Mouse (Mus musculus) kidney, adult 8-10 months (tissue): ENCODE measurements at regions not wholly inside any gene's neighbourhood (a gene's known extent, or its start where the extent isn't known, plus 50 kb on each side); places are given as distances from the start of the nearest gene placed in this dataset.
"Not testable (repeated sequence)": the region's sequence is repeated elsewhere in the genome, so short reads cannot be mapped to it uniquely, and the experiment has no call there.

ENCODE experiments used
- DNase-seq, 2 experiments: peaks; one replicate each; pipeline ENCODE4 v3.0.0; 2022

DNA sequence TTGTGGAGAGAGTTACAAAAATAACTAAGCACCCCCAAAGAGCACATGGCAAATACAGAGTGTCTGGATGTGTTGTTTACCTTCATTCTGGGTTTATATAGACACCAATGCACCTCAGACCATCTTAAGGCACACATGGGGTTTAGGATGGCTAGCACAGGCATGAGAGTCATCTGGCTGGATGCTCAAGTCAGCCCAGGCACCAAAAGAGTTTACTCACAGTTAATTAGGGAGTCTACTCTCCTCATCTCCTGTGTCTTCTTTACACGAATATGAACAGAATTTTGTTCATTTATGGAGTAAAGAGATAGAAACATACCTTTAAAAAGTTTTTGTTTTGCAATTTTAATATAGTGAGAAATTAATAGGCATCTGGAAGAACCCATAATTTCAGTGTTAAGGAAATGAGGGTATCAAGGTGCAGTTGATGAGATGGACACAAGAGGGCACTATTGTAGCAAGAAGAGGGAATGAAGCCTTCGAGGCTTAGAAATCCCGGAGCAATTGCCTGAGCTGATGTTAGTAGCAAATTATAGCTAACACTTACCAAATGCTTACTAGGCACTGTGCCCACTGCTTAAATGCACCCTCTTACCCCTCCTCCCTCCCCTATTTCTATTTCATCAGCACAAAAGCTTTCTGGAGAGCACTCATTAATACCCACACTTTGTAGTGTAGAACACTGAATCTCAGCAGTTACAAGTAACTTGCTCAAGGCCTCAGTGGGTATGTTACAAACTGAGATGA lies 174.6 kb downstream of the Eepd1 start:
- peak; percentile 3 to 27 for DNase-seq

DNA sequence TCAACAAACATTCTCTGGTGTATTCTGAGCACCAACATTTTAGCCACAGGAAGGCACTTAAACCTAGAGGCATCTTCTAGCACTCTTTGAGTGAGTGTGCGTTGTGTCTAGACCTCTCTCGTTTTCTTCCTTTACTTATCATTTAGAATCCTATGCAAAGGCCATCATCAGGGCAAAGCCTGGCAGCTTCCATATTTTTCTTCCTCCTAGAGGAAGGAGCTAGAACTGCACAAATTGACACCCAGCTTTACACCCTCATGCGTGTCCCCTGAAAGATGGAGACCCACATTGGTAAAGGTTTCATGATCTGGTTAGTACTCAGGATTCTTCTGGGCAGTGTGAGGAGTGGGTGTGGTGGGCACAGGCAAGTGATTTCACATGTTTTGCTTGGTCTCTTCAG lies 175.2 kb downstream of the Eepd1 start:
- no peak for DNase-seq

DNA sequence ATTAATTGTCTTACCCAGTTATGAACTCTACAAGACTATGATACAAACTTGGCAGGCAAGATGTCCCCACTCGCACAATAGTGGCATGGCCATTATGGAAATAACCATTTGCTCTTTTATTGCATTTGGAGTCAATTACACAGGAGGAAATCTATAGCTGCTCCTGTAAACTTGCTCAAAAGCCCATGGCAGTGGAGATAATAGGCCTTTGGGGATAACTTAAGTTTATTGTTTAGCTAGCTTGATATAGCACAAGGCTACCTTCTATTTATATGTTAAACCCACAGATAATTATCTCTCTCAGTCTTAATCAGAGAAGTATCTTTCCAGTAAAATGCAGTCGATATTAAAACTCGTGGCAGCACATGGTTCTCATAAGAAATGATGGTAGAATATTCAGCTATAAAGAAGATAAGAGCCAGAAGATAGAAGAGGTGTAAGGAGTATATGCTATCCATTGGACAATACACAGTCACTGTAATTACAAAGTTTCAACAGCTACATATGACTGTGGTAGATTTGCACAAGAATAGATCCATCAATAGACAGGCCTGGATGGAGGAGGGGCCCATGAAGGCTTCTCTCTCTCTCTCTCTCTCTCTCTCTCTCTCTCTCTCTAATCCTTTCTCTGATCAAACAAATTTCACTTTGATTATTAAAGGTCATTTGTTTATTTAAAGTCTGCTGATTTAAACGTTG lies 202.4 kb downstream of the Eepd1 start:
- DNase-seq, result no peak

DNA sequence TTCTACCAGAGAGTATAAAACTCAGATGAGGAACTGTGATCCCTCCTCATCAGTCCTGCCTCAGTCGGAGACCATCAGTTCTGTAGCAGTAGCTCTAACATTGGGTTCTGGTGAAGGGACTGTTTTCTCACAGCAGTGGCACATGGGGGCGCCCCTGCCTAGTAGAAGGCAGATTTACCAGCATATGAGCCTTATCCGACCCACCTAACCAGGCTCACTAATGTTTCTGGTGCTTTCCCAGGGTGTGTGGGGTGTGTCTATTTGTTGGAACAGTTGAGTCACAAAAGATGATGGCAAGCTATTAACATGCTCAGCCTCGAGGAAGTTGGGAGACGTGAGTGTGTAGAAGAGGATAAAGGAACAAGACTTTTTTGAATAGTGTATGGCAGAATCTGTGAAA lies 212.3 kb downstream of the Eepd1 start:
- DNase-seq, result peak in 1 of 2 experiments; percentile 6

DNA sequence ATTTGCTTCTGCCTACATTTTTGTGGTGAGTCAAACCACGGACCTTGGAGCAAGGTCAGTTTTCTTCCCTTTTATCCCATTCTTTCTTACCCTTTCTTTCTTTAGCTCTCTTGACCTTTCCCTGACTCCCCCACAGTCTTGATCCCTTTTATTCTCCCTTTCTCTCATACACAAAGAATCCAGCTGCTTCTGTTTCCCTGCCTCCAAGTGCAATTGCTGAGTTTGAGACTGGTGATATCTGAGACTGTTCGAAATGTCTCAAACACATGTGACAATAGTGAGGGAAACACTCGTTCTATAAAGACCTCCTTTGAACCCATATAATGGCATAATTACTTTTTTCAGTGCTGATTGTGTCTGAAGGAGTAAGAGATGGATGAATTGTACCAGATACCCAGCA lies 213.7 kb downstream of the Eepd1 start:
- no peak for DNase-seq

DNA sequence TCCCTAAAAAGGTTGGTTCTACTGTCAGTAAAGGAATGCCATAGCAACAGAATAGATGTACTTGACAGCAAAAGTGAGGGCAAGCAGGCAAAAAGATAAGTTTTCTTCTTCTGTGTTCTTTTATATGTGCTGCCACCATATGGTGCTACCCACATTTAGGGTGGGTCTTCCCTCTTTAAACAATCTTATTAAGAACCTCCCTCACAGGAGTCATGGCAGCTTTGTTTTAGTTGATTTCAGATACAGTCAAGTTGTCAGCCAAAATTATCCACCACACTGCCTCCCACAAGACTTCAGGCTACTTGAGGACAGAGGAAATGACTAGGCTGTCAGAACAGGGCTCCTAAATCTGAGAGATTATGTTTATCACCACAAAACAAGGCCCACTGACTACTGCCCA lies 232.3 kb downstream of the Eepd1 start:
- DNase-seq, result no peak

DNA sequence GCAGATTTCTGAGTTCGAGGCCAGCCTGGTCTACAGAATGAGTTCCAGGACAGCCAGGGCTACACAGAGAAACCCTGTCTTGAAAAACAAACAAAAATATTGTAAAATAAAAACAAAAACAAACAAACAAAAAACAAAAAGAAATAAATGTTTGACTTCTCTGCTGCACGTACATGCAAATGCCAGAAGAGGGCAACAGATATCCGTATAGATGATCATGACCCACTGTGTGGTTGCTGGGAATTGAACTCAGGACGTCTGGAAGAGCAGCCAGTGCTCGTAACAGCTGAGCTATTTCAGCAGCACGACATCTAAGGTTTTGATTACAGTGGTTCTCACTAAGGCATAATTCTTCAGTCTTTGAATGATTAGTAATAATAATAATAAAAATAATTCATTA lies 262.8 kb downstream of the Eepd1 start:
- no peak for DNase-seq

DNA sequence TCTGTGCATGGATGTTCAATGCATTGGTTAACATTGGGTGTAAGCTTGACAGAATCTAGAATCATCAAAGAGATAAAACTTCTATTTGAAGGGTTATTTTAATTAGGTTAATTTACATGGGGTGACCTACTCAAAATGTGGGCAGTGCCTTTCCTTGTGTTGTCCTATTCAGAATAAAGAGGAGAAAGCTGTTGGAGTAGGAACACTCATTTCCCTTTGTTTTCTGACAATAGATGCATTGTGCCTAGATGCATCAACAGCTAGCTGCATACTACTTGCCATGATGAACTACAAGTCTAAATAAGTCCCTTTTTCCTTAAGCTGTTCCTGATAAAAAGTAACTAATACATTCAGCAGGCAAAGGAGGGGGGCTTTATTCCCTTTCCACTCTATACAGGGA lies 269.8 kb downstream of the Eepd1 start:
- DNase-seq, result no peak

DNA sequence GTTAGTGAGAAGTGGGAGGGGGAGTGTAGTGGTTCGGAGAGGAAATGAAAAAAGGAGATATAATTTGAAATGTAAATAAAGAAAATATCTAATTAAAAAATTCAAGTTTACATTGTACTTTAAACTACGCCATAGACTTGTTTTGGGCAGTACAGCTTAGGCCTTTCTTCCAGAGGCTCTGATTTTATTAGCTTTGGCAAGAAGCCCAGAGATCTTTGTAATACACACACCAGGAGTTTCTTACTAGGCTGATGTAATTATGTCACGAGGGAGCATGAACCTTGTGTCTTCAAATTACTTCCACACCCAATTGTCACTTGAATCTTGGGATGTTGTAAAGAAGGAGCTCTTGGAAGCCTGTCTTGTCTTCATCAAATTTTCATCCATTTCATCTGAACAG lies 292.6 kb downstream of the Eepd1 start:
- peak in 1 of 2 experiments; percentile 2 for DNase-seq

DNA sequence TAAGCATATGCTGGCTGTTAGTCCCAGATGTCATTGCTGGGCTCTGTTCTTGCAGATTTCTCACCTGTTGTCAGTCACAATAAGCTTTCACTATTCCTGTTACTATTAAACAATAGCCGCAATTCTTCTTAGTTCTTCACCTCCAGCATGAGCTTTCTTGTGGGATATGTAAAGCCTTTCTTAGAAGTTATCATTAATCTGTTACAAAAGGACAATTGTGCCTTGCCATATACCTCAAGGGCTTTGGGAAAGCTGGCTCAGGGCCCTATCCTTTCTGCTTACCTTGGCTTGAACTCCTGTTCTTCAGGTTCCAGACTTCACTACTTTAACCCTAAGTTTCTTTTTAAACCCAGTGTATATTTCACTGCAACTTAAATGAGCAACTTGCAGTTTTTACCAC lies 301.3 kb downstream of the Eepd1 start:
- no peak for DNase-seq

DNA sequence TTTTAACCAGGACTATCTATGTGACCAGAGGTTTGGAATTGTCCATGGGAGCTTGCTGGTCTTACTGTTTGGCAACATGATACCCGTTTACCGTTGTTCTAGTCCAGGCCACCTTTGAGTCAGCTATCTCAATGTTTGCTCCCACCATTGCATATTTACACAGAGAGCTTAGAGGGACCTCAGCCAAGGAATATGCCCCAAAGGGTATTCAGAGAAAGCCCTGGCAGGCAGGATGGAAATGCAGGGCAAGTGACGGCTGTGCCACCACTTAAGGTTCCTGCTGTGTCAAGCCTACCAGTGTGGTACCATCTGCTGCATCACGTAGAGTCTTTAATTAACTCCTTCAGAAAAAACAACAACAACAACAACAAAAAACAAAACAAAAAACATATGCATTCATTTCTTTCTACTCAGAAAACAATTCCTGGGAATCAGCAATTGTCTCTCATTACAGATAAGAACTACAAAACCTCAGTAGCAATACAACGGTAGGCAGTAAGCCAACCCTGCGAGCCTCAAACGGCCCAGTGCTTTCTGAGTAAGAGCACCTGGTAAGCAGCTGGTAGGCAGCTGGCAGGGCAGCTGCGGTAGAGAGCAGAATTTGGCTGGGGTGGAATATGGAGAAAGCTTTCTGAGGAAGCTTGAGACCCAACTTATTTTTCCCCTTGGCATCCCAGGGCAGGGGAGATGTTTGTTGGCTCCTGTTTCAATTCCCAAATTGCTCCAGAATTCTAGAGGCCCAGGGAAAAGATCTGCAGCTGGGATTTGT lies 314.0 kb downstream of the Eepd1 start:
- no peak for DNase-seq

DNA sequence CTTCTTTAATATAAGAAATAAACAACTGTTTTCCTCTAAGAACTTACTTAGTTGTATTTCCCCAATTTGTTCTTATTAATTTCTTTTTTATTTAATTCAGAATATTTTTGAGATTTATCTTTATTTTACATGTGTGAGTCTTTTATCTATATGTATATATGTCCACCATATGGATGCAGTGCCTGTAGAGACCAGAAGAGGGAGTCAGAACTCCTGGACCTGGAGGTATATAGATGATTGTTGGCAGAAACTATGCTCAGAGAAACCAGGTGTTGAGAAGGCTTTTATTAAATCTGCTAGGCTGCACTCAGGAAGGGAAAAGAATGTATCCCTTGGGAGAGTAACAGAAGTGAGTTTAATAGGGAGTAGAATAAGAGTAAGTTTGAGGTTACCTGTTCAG lies 328.2 kb downstream of the Eepd1 start:
- DNase-seq, result no peak

DNA sequence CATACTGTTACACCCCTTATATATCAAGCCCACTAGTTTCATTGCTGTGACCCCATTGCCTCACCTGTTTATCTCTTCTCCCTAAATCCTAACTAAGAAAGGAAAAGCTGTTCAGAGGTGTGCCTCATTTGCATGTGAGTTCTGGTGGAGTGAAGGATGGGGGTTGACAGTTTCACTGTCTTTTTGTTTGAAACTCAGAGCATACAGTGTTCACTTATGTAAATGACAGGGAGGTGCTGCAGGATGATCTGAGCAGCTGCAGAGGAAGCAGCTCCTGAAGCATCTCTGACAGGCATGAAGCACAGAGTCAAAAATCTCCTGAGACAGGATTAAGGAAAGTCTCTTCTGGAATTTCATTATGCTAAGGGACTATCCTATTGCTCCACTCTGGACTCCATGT lies 351.9 kb downstream of the Eepd1 start:
- DNase-seq, result no peak

DNA sequence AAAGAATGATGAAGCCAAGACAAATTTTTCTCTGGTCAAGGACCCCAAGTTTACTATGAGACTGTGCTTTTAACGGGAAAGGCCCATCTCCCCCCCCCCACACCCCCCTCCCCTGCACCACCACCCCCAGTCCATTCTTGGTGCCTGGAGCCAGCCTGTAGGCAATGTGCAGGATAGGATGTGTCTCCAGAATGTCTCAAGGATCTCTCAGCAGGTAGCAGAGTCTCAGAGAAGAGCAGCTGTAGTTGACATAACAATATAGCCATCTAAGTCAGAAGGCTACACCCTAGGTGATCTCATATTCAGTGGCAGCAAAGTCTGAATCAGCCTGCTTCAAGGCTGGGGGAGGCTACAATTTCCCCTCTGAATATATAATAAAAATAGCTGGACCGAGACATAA lies 368.6 kb downstream of the Eepd1 start:
- DNase-seq, result not testable (repeated sequence)

DNA sequence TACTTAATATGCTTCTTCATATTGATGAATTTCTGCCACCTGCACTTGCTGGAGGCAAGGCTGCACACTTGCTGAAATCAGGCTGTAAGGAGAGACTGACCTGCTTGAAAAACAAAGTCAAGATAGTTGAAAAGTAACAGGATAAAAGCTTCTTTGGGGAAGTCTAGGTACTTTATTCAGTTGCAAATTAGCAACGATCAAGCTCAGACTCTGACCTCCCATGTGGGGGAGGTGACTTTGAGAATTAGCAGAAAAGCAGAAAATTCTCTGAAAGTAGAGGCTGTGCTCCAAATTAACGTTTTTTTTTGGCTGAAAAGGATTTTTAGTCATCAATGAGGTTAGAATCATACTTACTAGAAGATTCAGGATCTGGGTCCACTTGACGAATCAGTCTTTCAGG lies 369.3 kb downstream of the Eepd1 start:
- DNase-seq, result peak; percentile 0 to 8

DNA sequence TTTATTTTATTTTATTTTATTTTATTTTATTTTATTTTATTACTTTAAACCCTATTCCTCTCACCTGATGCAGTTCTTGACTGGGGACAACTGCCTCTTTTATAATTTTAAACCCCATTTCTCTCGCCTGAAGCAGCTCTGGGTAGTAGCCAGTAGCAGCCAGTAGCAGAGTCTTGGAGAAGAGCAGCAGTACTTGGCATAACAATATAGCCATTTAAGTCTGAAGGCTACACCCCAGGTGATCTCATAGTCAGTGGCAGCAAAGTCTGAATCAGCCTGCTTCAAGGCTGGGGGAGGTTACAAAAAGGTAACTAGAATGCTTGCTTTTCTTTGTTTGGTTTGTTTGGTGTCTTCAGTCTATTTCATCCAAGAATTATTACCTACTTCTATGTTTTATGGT lies 373.2 kb downstream of the Eepd1 start:
- DNase-seq, result no peak

DNA sequence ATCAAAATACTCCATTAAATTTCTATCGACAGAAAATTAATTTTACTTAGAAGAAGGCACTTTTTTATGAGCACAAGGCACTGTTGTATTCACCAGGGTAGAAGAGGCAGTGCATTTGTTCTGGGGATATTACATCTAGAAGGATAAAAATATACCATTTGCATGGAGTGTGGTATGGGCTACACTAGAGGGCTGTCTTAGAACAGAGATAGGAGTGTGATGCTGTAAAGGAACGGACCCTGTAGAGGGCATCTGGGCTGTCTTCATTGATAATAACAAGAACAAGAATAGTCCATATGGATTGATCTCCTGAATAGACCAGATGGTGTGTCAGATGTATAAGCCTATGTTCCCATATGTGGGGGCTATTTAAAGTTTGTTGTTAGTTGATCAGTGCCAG lies 388.9 kb downstream of the Eepd1 start:
- DNase-seq, result no peak

DNA sequence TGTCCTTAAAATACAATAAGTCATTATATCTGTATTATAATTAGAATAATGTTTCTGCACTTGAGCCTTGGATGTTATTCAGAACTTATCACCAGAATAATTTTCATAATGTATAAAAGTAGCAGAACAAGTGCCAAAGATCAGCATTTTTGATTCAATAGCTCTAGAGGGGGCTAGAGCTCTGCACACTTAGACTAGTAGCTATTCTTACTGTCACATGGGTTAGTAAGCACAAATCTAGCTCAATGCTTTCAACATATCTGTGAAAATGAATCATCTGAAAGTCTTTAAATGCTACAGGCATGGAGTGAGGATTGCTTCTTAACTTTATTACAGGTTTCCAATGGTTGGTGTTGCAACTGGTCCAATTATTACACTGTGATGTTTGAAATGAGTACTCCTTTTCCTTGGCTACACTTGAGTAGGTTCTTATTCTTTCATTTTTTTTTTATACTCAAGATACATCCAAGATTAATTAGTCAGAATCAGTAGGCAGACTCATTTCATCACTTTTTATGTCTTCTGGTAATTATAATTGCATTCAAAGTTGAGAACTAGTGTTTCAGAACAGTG lies 415.1 kb downstream of the Eepd1 start:
- DNase-seq, result no peak
